Mouse (Mus musculus) gastrocnemius, postnatal 10 days (tissue): ENCODE results near the gene Cbln1. TPM values are rescaled to one million over a fixed set of nuclear protein-coding genes. Genes with fewer than 3 reads are reported as not detected.
A peak's percentile ranks its signal among the peaks of the same experiment; 100 is the strongest.

ENCODE experiments used
- DNase-seq: peaks from one replicate; pipeline ENCODE4 v3.0.0; 2021; ENCODE audit warnings: mixed read lengths
- total RNA-seq, 2 experiments: library from RNA; stranded (reverse); gene quantifications; 2 replicates each; pipeline ENCODE4 v1.2.3; 2021

The Cbln1 gene
- total RNA-seq, 2 experiments from 2014 or later, result 0.29 TPM; not detected in 1

DNA sequence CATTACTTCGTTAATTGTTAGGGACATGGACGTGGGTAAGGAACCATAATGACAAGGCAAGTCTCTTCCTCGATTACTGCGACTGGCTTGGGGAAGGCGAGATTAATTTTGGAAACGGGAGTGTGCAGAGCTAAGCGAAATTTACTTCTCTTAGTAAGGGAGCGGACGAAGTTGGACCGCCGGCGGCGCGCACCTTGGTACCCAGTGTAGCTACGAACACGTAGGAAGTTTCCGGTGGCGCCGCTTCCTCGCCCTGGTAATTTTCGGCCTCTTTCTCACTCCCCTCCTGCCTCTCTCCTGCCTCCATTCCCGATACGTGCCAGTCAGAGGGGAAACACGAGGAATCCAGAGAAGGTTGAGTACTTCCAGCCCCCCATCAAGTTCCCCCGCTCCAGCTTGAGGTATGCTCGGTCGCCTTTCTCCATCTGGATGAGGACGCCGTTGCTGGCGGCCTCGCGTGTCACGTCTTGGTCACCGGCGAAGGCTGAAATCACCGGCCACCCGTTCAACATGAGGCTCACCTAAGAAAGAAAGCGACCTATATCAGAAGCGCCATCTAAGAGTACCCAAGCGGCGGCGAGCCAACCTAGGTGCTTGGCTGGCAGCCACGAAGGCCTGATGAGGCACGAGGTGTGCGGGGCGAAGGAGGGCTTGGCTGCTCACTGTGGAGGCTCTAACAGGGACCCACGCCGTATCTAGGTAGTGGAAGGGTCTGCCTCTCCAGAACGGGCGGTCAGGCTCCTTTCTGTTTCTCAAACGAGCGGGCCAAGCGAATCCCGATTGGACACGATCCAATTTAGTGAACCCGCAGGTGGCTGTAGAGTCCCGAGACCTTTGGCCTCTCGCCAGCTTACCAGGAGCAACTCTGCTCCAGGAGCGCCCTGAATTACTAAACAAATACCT is 2.2 kb downstream of the Cbln1 start:
- DNase-seq, result peak; percentile 17

DNA sequence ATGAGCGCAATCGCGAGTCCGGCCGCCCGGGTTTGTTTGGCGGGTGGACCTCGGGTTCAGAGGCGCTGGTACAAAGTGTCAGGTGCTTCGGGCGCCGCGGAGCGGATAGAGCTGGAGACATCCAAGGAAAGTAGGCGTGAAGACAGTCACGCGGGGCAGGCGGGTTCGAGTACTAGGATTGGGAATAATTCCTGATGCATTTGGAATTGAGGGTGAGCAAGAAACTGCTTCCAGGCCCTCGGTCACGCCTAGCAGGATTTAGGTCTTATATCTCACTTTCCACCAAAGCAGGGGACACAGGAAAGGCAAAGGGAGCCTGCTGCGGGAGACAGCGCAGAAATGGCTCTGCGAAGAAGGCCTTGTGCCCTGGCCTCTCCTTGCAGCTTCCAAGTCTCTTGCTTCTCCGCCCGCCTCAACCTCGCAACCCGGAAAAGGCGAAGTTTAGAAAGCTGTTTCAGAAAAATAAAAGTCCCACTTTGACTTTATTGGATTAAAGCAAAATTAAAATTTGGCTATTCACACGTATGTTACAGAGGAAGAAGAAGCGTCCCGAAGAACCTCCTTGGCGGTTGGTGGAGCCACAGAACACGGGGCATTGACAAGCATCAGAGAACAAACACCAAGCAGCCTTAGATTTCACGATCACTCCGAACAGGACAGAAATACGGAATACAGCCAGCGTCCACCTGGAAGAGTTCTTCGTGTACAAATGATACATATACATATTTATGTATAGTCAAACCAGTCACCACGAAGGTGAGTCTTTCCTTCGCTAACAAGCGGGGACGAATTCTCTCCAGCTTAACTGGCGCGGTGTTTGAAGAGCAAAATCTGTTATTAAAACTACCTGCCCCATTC is 3.2 kb downstream of the Cbln1 start:
- no peak for DNase-seq

DNA sequence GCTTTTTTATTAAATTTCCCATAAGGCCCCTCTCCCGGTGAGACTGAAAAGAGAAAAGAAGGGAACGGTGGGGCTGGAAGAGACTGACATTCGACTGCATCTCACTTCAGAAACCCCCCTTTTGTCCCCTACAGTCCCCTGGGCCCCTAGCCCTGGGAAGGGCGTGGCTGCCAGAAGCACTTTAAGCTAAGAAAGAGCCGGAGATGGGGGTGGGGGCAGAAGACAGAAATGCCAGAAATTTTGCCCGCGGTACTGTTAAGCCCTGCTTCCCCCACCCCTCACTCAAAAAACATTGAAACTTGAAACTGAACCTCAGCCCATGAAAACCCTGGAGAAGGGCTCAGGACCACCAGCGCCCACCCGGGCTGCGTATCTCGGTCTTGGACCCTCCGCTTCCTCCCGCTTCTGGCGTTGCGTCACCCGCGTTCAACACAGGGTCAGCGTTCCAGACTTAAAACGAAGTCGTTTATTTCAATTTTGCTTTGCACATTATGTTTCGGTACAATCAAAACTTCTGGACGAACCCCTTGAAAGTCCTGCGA is 3.9 kb downstream of the Cbln1 start:
- DNase-seq, result no peak

DNA sequence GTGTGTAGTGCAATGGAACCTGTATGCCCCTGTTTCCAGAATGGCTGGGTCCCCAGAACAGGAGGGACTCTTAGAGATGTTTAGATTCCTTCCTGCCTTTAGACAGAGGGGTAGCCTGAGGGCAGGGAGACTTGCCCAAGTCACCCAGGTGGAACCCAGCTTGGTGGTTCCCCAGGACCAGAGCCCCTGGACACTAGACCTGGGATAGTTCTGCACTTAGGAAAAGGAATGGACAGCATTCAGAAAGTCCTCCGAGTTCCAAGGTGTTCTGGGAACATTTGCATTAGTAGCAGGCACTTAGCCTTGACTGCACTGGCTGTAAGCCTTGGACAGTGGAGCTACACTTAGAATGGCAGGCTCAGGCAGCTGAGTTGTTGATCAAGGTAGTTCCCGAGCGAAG is 4.5 kb downstream of the Cbln1 start:
- DNase-seq, result no peak

DNA sequence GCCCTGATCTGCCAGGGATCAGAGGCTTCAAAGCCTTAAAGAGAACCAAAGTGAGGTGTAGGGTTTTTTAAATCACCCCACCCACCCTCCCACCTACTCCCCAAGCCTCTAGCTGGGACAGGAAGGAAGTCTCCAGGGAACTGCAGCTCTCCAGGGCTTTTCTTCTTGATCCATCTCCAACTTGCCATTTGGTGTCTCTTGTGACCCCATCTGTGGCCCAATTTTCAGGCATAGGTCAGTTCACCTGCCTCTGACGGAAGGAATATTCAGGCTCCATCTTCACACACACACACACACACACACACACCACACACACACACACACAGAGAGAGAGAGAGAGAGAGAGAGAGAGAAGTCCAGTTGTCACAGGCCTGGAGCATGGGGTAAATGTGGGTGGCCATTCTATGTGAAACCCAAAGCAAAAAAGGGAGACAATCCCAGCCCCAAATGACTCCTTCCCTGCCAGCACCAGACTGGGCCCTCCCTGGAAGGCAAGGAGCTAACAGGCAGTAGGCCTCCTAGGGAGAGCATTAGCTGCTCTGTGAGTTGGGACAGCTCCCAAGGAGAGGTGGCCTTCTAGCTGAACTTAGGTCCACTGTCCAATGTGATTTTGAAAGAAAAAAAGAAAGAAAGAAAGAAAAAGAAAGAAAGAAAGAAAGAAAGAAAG is 5.3 kb downstream of the Cbln1 start:
- no peak for DNase-seq

DNA sequence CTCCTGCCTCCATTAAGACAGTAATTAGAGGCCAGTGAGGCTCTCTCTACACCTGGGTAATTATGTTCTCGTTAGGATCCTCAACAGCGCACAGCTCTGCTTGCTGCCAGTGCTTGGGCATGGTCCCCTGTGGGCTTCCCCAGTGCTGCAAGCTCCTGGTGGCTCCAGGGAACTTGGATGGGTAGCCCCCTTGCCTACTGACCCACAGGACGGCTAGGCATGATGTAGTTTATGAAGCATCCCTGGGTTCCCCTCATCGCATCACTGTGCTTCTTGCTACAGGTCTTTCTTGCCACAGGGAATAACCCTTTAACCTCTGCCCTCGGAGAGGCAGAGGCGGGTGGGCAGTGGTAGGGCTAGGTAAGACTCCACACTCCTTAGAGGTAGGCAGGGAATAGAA is 6.1 kb downstream of the Cbln1 start:
- no peak for DNase-seq

DNA sequence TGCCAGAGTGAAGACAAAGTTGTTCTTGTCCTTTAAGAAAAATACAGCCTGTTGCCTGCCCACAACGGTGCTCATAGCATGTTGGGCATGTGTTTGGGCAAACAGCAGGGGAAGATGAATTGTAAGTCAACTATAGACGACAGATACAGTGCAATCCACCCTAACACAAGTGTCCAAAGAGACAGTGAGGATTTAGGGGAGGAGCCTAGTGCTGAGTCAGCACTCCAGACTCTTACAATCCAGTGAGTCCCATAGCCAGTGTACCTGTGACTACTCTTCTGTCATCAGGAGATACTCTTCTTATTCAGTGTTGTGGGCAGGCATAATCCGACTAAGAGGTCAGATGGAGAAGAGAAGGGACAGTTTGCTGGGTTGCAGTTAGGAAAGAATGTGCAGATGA is 8.0 kb downstream of the Cbln1 start:
- no peak for DNase-seq

DNA sequence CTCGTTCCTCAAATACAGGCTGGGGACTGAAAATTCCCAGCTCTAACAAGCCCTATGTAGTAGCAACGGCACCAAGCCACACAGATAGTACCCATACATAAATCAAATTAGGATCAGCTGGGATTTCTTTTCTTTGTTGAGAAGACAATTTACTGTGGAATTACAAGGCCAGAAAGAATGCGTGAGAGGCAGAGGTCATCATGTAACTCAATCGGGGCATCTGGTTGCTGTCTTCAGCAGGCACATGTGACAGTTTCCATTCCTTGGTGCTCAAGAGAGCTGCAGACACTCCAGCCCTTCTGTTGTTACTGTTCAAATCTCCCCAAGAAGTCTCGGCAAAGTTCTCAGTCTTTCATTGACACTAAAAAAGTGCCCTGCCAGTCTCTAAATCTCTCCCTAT is 10.6 kb downstream of the Cbln1 start:
- no peak for DNase-seq

DNA sequence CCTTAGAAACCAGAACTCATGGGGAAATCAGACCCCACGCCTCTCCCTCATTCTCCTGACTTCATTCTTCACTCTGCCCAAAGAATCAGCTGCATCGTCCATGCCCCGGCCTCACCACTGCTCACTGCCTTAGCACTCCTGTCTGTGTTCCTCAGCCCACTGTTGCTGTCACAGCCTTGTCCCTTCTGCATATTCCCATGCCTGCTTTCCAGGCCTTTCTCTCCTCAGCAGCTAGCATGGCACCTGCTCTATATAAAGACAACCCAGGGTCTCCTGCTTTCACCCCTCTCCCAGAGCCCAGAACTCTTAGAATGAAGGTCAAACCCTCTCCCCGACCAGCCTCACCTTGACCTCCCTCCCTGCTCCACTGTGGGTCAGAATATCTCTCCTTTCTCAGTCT is 15.5 kb downstream of the Cbln1 start:
- DNase-seq, result no peak

DNA sequence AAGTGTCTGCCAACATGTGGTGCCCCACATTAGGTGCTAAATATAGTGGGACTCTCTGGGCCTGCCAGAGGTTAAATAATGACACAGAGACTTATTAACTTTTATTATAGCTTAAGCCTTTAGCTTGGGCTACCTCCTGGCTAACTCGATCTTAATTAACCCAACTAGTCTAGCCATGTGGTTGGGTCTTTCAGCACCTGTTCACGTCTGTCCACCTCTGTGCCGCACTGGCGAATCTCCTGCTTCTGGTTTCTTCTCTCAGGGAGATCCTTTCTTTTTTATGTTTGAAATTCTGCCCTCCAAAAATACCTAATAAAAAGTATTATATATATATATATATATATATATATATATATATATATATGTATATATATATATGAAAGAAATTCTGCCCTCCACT is 19.6 kb downstream of the Cbln1 start:
- DNase-seq, result no peak

DNA sequence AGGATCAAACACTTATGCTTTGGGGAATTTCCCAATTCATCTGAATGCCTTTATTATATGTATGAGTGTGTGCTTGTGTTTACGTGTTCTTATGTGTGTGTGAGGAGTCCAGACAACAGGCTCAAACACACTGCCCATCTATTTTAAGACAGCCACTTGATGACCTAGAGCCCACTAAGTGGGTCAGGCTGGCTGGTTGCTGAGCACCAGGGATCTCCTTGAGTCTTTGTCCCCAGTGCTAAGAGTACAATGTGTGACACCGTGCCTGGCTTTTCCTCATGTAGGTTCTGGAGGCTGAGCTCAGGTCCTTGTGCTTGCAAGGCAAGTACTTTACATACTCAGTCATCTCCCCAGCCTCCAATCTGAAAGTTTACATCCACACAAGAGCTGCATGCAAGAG is 20.7 kb downstream of the Cbln1 start:
- DNase-seq, result no peak

DNA sequence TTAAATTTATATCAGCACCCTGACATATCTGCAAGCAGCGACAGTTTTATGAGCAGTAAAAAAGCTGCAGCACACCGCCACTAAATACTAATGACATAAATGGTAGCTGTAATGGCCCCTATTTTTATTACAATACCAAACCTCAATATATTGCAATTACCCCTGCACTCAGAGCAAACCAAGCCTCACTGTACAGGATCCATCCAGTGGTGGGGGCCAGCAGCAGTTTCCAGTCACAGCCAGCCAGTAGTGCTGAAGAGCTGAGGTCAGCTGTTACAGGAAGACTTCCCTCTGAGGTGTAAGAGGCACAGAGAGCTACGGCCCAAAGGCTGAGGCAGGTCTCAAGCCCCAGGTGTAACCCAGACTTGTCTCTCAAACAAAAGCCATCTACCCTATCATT is 37.8 kb downstream of the Cbln1 start:
- DNase-seq, result no peak

DNA sequence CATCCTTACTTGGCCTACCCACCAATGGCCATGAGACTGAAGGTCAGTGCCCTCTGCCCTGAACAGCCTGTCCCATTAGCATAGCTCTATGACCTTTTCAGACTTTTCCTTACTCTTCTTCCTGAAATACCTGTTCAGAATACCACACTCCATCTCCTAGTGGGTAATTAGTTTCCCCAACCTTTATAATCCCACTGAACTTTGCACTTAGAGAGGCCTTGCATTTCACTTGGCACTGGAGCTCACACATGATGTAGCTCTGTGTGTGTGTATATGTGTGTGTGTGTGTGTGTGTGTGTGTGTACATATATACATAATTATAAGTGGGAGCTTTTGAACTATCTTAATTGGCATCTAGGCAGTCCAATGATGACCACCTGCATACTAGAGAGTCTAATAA is 45.2 kb downstream of the Cbln1 start:
- DNase-seq, result no peak

DNA sequence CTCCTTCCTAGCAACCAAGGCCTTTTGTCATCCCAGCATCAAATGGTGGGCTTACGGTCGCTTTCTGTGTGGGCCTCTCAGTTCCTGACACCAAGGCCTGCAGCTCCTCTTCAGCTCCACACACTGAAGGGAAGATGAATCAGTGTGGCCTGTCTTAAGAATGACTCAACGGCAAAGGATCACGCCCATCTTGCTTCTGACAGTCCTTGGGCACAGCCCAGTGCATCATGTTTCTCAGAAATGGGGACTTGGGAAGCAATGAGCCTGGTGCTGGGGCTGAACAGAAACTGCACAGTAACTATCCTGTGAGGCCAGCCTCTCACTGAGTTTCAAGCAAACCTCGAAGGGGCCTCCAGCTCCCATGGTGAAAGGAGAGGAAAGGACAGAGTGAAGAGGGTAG is 47.7 kb downstream of the Cbln1 start:
- DNase-seq, result no peak

DNA sequence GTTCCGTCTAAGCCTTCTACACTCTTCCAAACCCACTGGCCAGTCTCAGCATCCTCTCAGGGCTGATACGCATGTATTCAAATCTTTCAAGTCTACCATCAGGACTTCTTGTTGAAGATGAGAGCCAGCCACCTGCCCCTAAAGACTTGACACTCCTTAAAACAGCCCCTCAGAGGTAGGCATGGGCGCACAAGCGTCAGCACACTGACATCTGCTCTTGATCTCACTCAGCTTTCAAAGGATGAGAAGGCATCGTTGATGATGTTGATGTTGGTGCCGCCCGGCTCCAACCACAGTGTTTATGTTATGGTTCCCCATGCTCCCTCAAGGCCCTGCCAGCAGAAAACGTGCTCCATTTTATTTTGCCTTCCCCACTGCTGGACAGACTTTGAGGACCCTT is 50.7 kb downstream of the Cbln1 start:
- no peak for DNase-seq

Other genes with a start within 250 kb of the Cbln1 start
- gene 4933402J07Rik, start 91.2 kb upstream of the Cbln1 start, total RNA-seq, result not detected